Mouse (Mus musculus) intestine, embryonic 14.5 days (tissue): ENCODE measurements around the gene Acot7. TPM values are rescaled to one million over a fixed set of nuclear protein-coding genes. Genes with fewer than 3 reads are reported as not detected.

Source experiments
- ATAC-seq: fragments of 200-750 bp; cut with Nextera tagmentation; replicated peaks from 2 replicates; pipeline ENCODE4 v1.8.0; 2017; ENCODE audit warnings: low read depth, moderate number of reproducible peaks, moderate TSS enrichment, moderate library complexity; ENCODE audit not compliant: low FRiP score, low TSS enrichment
- DNase-seq: peaks from one replicate; pipeline ENCODE4 v3.0.0-alpha.2; 2018; ENCODE audit warnings: low spot score
- H3K27ac ChIP-seq: fragments of 300-500 bp; sonication (generic); 2 replicates; pipeline ENCODE4 v1.5.1; 2014; ENCODE audit warnings: low read depth, mild to moderate bottlenecking, control low read depth
- H3K27me3 ChIP-seq: fragments of 300-500 bp; sonication (generic); replicated peaks from 2 replicates; pipeline ENCODE4 v1.6.1; 2014; ENCODE audit warnings: low read length, control low read depth; ENCODE audit not compliant: control insufficient read depth, insufficient read depth
- H3K36me3 ChIP-seq: fragments of 300-500 bp; sonication (generic); 2 replicates; pipeline ENCODE4 v1.6.1; 2014; ENCODE audit warnings: low read length, control low read depth; ENCODE audit not compliant: control insufficient read depth, insufficient read depth
- H3K4me1 ChIP-seq: fragments of 300-500 bp; sonication (generic); replicated peaks from 2 replicates; pipeline ENCODE4 v1.6.1; 2014; ENCODE audit warnings: low read length, control low read depth, mixed read lengths; ENCODE audit not compliant: control insufficient read depth, insufficient read depth
- H3K4me2 ChIP-seq: fragments of 300-500 bp; sonication (generic); 2 replicates; pipeline ENCODE4 v1.6.1; 2014; ENCODE audit warnings: low read length
- H3K4me3 ChIP-seq: fragments of 300-500 bp; sonication (generic); 2 replicates; pipeline ENCODE4 v1.5.1; 2014; ENCODE audit warnings: low read depth, low read length, control low read depth, mixed read lengths
- H3K9ac ChIP-seq: fragments of 300-500 bp; sonication (generic); 2 replicates; pipeline ENCODE4 v1.6.1; 2014; ENCODE audit warnings: mild to moderate bottlenecking, low read length
- H3K9me3 ChIP-seq: fragments of 300-500 bp; sonication (generic); 2 replicates; pipeline ENCODE4 v1.6.1; 2016; ENCODE audit warnings: low read length, control low read depth; ENCODE audit not compliant: control insufficient read depth
- WGBS: fragments of 180-500 bp; shearing (Covaris S2); extraction: QIAGEN DNeasy Blood & Tissue Kit; methylation state at CpG from one replicate; pipeline ENCODE4 v1.1.7; 2014; 5-methylcytosine and 5-hydroxymethylcytosine counted together
- polyA plus RNA-seq: library from polyadenylated mRNA; unstranded; fragments of >200 nt; fragmentation: Nextera tagmentation; extraction: Ambion mirVana; gene quantifications from 2 replicates; pipeline ENCODE4 v1.2.1, GENCODE M21; 2014

The Acot7 gene
- polyA plus RNA-seq, 1 experiment from 2014 or later, result 61.5 TPM

DNA sequence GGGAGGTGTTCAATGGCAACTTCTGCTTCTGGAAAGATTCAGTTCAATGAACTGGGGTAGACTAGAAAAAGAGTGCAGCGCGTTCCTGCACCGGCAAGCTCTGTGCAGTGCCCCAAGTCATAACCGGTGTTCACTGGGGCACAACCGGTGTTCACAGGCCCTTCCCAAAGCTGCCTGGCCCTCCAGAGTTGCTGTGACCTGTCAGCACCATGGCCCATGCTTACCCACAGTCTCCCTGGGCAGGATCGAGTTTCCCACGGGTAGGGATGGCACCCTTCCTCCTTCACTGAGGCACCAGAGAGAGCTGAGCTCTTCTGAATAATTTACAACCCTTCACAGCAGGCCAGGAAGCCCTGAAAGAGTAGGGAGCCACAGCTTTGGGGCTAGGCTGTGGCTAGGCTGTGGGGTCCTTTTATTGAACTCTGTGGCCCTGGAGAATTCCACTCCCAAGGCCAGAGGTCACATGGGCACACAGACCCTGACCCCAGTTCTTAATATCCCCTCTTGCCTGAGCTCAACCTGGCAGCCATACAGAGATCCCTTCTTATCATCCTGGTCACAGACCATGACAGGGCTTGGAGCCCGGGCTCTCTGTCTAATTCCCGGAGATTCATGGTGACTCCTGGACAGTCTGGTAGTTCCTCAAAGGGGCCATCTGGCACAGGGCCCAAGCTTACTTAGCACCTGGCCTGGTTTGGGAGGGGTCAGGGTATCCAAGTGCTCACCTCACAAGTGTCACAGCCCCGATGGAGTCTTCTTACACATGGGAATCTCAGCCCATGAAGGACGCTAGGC, 31.7 kb upstream of the Acot7 start:
- H3K27me3 ChIP-seq, result peaks cover 30% of the 10 kb centered on the region
- H3K4me1 ChIP-seq, result no peaks in the 10 kb centered on the region
- no peak overlapping the region for H3K4me2 ChIP-seq
- H3K36me3 ChIP-seq, result no peaks in the 10 kb centered on the region
- H3K9me3 ChIP-seq, result no peaks in the 10 kb centered on the region
- H3K9ac ChIP-seq, result no peak overlapping the region
- 56% methylated on average over 11 of the region's 11 CpGs for whole genome bisulfite sequencing
- DNase-seq (no peak), ATAC-seq (no peak)
- H3K27ac ChIP-seq, result no peak overlapping the region
- no peak overlapping the region for H3K4me3 ChIP-seq

DNA sequence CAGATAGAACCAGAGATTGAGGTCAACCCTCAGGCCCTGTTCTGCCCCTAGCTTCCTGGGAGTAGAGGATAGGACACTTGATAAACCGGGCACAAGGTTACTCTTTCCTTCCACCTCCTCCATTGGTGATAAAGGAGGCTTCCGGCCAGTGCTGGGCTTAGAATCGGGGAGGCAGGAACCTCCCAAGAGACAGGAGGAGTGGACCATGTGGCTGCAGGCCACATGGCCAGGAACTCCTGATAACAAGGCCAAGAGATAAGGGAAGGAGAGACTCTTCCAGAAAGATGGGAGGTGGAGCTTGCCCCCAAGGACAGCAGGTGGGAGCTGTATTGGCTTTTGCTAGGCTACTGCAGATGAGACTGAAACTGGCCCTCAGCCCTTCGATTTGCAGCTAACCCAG, 27.4 kb upstream of the Acot7 start:
- Histone ChIP-seq H3K4me2 (no peak overlapping the region), H3K4me1 (0 out of 2 replicates have a peak, but pooled peaks cover 3% of the 10 kb centered on the region), H3K9ac (no peak overlapping the region), H3K36me3 (no peaks in the 10 kb centered on the region), H3K27me3 (peaks cover 51% of the 10 kb centered on the region), H3K4me3 (no peak overlapping the region), H3K27ac (no peak overlapping the region), H3K9me3 (no peaks in the 10 kb centered on the region)
- 81% methylated on average over 4 of the region's 4 CpGs for WGBS
- ATAC-seq (no peak), DNase-seq (no peak)

- Histone ChIP-seq H3K9me3 (no peaks in the 10 kb centered on the region), H3K9ac (no peak overlapping the region), H3K27ac (no peak overlapping the region), H3K4me1 (0 out of 2 replicates have a peak, but pooled peaks cover 3% of the 10 kb centered on the region), H3K27me3 (peaks cover 52% of the 10 kb centered on the region), H3K4me3 (peak overlapping the region; percentile 33), H3K4me2 (peak overlapping the region; percentile 59), H3K36me3 (no peaks in the 10 kb centered on the region)
- DNase-seq (no peak), ATAC-seq (no peak)
- 17% methylated on average over 7 of the region's 7 CpGs for WGBS
These were observed 26.4 kb upstream of the Acot7 start for GRCm38 (mm10) chr4:152151451-152151965.

DNA sequence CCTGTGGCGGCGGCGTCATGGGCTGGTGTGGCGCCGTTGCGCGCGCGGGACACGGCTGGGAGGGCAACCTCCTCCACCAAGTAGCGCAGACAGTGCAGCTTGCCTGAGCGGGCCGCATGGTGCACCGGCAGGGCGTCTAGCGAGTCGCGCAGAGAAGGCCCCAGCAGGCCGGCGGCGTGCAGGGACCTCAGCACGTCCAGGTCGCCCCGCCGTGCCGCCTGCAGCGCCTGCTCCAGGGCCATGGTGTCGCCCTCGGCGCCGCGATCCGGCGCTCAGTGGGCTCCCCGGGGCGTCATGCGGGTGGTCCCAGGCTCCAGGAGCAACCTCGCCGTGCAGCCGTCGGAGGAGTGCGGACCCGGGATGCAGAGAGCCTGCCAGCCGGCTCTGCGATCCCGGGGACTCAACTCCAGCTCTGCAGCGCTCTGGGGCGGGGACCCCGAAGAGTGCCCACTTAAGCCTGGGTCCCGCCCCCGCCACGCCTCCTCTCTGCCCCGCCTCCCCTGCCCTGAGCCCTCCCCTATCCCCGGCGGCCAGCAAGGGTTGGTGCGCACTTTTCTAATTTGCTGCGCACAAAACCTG, 25.9 kb upstream of the Acot7 start, which contains the start of gene Espn:
Gene Espn, minus strand, starts transcription at position 406 of the 579 bp plus-strand sequence.
- Histone ChIP-seq H3K4me2 (peak within 1 kb of the TSS; percentile 59), H3K36me3 (no peaks in the 10 kb centered on the region), H3K27ac (no peak within 1 kb of the TSS), H3K4me3 (peak within 1 kb of the TSS; percentile 33), H3K9ac (no peak within 1 kb of the TSS), H3K9me3 (no peaks in the 10 kb centered on the region), H3K27me3 (peaks cover 53% of the 10 kb centered on the region), H3K4me1 (0 out of 2 replicates have a peak, but pooled peaks cover 3% of the 10 kb centered on the region)
- peak; percentile 81 for DNase-seq
- peak; percentile 78 for ATAC-seq
- WGBS, result 2% methylated on average over 48 of the region's 57 CpGs

DNA sequence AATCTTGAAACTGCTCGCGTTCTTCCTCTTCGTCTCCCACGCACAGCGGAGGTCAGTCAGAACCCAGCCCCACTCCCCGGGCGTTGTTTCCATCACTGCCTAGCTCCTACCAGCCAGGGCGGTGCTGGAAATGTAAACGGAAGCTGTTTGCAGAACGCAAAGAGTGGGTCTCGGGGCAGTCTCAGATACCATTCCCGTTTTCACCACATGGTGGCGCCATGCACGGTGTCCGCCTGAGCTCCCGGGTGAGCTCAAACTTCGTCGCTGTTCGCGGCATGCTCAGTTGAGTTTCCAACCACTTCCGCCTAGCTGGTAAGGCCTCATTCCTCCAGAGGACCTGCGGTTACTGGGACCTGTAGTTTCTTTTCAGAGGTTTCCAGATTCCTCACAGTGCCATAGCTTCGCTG, 24.2 kb upstream of the Acot7 start:
- Histone ChIP-seq H3K9ac (no peak overlapping the region), H3K4me2 (peak overlapping the region; percentile 29; the same call in 1 of the 2 replicates), H3K4me1 (peaks cover 9% of the 10 kb centered on the region; the same call in 1 of the 2 replicates), H3K4me3 (no peak overlapping the region), H3K36me3 (no peaks in the 10 kb centered on the region), H3K9me3 (no peaks in the 10 kb centered on the region), H3K27ac (no peak overlapping the region), H3K27me3 (peaks cover 70% of the 10 kb centered on the region)
- DNase-seq (peak; percentile 98), ATAC-seq (peak; percentile 14; the same call in 1 of the 2 replicates)
- 1% methylated on average over 23 of the region's 23 CpGs for WGBS

GRCm38 (mm10) chr4:152155019-152155418, 22.9 kb upstream of the Acot7 start:
- ATAC-seq (no peak), DNase-seq (no peak)
- H3K9ac ChIP-seq, result no peak overlapping the region
- no peak overlapping the region for H3K4me2 ChIP-seq
- H3K36me3 ChIP-seq, result no peaks in the 10 kb centered on the region
- 72% methylated on average over 4 of the region's 4 CpGs for WGBS
- no peak overlapping the region for H3K27ac ChIP-seq
- peaks cover 73% of the 10 kb centered on the region for H3K27me3 ChIP-seq
- peaks cover 15% of the 10 kb centered on the region; the same call in 1 of the 2 replicates for H3K4me1 ChIP-seq
- no peak overlapping the region for H3K4me3 ChIP-seq
- no peaks in the 10 kb centered on the region for H3K9me3 ChIP-seq

DNA sequence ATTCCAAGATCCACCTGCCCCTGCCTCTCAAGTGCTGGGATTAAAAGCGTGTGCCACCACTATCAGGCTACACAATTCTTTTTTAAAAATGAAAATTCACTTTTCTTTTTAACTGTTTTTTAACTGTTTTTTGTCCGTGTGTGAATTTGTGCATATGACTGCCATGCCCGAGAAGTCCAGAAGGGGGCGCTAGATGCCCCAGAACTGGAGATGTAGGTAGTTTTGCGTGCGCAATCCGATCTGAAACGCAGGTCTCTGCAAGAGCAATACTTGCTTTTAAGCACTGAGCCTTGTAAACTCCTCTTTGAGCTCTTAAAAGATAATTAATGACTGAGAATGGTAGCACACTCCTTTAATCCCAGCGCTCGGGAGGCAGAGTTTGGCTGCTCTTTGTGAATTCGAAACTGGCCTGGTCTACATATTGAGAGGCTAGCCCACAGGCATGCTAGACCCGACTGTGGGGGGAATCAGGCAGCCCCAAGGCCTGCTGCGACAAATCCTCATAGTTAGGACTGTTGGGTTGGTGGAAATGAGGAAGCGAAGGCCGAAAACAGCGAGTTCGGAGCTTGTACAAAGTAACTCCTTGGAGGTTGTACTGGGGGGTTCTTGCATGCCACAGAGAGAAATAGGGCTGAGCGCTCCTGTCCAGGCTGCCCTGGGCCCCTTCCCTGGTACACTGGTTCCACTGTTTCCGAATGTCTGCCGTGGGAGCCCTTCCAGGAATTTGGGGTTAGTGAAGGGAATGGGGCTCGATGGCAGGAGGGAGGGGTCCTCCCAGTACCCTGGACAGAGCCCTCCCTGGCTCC, 20.0 kb upstream of the Acot7 start:
- H3K9me3 ChIP-seq, result no peaks in the 10 kb centered on the region
- no peak overlapping the region for H3K27ac ChIP-seq
- peaks cover 12% of the 10 kb centered on the region; the same call in 1 of the 2 replicates for H3K4me1 ChIP-seq
- H3K9ac ChIP-seq, result no peak overlapping the region
- ATAC-seq, result no peak
- peak; percentile 81 for DNase-seq
- peak overlapping the region; percentile 34 for H3K4me2 ChIP-seq
- H3K27me3 ChIP-seq, result peaks cover 70% of the 10 kb centered on the region
- H3K36me3 ChIP-seq, result no peaks in the 10 kb centered on the region
- H3K4me3 ChIP-seq, result peak overlapping the region; percentile 13; the same call in 1 of the 2 replicates
- 18% methylated on average over 21 of the region's 21 CpGs for WGBS
